Mouse (Mus musculus): Measurements from ENCODE around the gene Tas2r138.
"Not testable (repeated sequence)": the region's sequence is repeated elsewhere in the genome, so short reads cannot be mapped to it uniquely, and the experiment has no call there.

The Tas2r138 gene

DNA sequence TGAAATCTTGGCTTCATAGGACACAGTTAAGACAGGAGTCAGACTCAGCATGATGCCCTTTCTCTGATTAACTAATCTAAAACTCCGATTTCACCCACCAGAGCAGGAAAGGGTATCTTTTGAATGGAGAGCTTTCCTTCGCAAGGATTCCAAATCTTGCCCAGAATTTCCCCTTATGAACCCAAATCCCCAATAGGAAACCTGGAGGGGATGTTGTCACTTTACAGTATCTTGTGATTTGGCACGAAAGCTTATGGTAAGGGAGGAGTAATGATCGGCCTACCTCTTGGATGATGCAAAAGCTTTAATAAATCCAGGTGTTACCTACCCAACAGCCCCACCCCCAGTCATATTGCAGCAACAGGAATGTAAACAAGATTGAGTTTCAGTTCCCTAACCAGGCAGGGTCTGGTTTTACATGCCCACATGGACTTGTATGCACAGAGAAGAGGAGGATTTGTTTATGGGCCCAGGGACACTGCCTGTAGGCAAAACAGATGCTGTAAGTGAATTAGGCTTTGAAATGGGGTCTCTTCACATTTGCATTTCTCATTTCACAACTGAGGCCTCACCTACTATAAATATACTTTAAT, at the start of gene Tas2r138:
Gene Tas2r138, minus strand, starts transcription at position 51 of the 593 bp plus-strand sequence.
- no peak for DNase-seq

DNA sequence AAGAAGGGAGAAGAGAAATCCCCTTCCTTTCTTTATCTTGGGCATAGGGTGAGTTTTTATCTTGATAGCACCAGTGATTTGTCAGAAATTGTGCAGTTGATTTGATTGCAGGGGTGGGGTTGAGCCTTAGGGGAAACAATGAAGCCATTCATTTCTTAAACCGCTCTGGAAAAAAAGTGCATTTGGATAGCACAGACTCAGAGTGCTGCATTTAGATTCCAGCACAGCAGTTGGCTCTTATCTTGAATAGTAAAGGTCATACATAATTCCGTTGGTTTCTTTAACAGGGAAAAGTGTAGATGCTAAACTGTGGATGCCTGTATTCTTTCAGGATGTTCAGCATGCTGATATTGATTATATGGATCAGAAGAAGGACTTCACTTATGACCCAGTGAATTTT, 47.8 kb upstream of the Tas2r138 start:
- DNase-seq = no peak

DNA sequence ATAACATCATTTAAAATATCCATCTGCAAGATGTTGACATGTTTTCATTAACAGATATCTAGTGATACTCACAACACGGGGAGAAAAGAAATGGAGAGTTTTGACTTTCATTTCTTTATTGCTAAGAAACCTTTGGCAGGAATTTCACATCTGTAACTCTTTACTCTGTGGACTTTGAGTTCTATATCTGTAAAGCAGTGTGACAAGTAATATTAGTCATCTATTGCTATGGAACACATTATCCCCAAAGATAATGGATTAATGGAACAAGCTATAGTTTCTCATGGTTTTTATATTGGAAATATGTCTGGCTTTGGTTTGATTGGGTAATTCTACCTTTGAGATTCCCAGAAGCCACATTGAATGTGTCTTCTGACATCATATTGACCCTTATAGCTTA, 37.8 kb upstream of the Tas2r138 start:
- DNase-seq = no peak

DNA sequence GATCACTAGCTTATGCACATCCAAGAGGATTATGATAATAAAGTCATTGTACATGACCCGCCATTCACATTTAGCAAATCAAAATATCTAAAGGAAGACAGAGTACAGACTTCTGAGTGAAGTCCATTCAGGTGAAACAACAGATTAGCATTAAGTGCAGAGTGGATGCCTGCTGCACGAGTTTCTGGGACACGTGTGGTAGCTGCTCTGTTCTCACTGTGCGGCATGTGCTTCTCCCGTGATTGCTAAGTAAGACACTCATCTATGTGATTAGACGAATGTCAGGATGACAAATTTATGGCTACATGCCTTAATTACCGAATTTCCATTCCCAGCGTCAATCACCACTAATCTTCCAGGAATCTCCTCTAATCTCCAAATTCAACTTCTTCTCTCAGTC, 32.6 kb upstream of the Tas2r138 start:
- DNase-seq = no peak

DNA sequence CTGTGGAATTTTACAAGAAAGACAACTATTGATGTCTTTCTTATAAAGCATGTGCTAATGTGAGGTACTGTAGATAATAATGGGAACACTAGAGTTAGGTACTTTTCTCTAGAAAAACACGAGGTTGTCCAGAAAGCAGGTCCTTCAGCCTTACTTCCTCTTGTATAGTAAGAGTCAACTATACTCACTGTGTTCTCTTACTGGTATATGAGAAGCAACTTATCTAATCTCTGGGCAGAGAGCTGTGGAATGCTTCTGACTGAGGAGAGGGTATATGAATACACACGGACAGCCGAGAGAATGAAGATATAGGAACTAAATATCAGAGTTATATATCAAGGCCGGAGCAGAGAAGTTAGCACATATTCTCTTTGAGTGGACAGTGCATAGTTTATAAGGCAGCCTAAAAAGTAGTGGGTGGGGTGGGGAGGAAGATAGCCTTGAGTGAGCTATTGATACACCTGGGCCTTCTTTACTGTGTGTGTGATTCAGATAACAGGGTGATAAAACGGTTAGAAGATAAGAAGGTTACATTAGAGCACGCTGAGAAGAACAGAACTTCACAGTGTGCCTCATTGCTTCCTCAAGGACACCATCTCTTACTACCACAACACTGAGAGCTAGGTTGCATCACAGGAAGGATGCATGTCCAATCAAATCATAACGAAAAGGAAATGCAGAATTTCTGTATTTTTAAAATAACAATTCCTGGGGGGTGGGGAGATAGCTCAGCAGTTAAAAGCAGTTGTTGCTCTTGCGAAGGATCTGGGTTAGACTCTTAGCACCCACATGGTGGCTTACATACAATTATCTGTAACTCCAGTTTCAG, 27.8 kb upstream of the Tas2r138 start:
- DNase-seq = no peak

GRCm38 (mm10) chr6:40637755-40638154, 24.6 kb upstream of the Tas2r138 start:
- no peak for DNase-seq

- DNase-seq = no peak
These were observed 22.4 kb upstream of the Tas2r138 start for GRCm38 (mm10) chr6:40635559-40635958.

DNA sequence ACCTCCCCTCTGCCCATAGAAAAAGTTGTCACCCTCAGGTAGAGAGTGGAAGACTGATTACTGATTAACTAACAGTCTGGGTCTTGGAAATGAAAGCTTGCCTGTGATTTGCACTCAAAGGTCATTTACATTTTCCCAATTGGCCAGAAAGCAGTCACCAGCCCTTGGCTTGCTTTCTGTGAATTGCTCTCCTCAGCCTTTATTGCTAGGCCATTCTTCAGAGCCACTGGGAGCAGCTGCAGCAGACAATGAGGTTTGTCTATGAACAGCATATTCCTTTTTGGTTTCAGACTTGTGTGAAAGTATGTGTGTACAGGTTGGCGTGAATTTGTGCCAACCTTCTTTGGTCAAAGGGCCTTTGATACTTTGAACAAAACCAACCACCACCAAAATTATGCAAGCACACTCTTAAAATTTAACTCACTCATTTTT, 21.5 kb upstream of the Tas2r138 start:
- no peak for DNase-seq

DNA sequence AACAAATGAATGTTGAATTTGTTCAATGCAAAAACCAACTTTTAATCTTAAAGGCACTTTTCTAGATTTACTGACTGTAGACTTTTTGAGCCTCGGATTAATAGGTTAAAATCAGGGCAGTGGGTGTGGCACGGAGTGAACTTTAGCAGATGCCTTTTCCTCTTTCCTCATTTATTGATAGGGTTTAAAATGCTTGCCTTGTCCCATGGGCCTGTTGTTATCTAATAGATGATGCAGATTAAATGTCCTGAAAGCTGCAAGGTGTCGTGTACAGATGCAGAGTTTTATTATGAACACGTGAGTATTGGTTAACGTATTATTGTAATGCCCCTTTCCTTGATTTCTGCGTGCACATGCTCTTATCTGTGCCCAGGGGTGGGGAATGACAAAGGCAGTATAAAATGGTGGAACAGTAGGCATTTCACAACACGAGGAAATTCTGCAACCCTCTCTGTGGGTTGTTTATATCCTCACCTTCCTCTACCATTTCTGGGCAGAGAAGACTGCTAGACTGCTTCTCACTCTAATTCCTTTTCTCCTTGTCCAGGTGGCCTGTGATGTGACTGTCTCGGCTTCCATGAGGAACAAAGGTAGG, 15.4 kb upstream of the Tas2r138 start, which contains the start of gene Mgam:
Gene Mgam, plus strand, starts transcription at position 426 of the 595 bp plus-strand sequence.
- no peak for DNase-seq

- DNase-seq = no peak
These were observed 13.0 kb upstream of the Tas2r138 start for GRCm38 (mm10) chr6:40626111-40626510.

GRCm38 (mm10) chr6:40617965-40618364, 4.9 kb upstream of the Tas2r138 start:
- DNase-seq = peak in 1 of 2 experiments; percentile 26

DNA sequence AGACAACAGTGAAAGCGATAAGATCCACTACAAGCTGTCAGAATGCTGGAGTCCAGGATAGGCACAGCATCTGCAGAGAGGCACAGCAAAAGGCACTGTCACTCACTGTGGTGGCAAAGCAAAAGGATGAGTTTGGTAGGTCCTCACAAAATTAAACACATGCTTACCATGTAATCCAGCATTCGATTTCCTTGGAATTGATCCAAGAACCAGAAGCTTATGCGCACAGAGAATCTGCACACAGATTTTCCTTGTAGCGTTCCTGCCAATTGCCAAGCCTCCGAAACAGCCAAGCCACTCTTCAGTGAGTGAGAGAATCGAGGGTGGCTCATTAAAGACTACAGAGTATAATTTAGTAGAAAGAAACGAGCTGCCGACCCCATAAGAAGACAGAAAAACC, 2.9 kb downstream of the Tas2r138 start:
- DNase-seq = no peak

GRCm38 (mm10) chr6:40607431-40607830, 5.7 kb downstream of the Tas2r138 start:
- DNase-seq = no peak

- not testable (repeated sequence) for DNase-seq
These were observed 14.6 kb downstream of the Tas2r138 start for GRCm38 (mm10) chr6:40598546-40598945.

- DNase-seq = no peak
These were observed 18.1 kb downstream of the Tas2r138 start for GRCm38 (mm10) chr6:40594804-40595550.

GRCm38 (mm10) chr6:40588346-40588745, 24.8 kb downstream of the Tas2r138 start:
- no peak for DNase-seq

DNA sequence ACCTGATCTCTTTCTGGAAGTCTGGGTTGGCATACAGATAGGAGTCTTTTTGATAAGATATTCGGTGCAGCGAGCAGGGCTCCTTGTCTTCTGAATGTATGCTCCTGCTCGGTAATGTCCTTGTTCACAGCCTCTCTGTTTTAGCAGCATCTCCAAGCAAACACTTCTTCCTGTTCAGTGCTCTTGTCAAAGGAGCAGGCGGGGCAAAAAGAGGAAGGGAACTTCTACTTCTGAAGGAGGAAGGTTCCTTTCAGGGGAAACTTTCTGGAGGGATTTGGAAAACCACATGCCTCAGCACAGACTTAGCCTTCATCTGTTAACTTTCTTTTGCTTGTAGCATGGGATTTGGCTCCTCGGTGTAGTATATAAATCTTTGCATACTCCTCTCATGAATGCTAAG, 27.5 kb downstream of the Tas2r138 start, which contains the start of gene Clec5a:
Gene Clec5a, minus strand, starts transcription at position 177 of the 400 bp plus-strand sequence.
- DNase-seq = no peak

GRCm38 (mm10) chr6:40584336-40584735, 28.8 kb downstream of the Tas2r138 start:
- DNase-seq = no peak

DNA sequence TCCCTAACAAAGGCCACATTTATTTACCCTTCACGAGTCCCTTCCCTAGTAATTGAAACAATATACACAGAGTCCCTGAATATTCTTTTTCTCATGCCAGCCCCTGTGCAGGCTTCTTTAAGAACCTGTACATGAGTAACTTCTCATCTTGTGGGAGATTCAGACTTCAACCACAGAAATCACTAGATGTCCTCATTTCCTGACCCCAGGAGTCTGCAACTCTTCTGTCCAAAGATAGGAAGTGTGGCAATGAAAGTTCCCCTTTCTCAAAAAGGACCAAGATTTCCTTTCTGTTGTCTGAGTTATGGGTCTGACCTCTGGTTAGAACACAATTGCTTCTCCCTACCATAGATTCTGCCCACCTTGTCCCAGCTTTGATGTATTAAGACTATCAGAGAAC, 36.8 kb downstream of the Tas2r138 start:
- no peak for DNase-seq

- DNase-seq = no peak
These were observed 39.5 kb downstream of the Tas2r138 start for GRCm38 (mm10) chr6:40573618-40574017.

DNA sequence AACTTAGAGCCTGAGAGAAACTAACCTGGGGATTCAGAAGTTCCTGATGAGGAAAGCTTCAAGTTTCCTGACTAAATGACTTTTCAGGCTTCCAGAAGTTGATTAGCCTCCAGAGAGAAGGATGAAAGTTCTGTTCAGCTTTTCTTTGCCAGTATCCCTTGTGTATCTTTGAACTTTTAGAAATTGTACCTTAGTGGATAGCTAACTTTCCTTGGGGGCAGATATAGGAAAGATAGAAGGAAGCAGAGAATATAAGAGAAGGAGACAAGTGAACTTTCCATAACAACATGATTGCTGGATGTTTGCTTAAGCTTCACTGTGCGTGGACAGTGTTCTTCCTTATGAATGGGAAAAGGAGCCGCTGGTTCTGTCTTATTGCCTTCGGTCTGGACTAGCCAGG, 43.9 kb downstream of the Tas2r138 start, which contains the start of gene Olfr460:
Gene Olfr460, plus strand, starts transcription at position 301 of the 400 bp plus-strand sequence.
- no peak for DNase-seq

Data from spleen, adult 18-20 months (tissue).